Comparison of ENCODE assay signal across 9 mouse cellular contexts in the genomic region with DNA sequence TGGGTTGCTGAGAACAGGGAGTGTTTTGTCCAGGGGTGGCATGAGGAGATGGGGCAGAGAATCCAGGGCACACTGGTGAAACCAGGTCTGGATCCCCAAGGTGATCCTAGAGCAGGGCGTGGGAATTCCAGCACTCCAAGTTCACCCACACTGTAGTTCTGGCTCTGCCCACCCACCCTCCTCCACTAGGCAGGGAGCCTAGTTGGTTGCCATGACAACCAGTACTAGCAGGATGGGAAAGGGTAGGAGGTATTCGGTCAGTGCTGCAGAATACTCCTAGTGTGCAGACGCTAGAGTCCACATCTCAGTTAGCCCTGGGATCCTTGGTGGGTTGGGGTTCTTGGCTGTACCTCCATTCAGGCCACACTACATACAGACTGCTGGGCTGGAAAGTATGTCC. TPM values are rescaled to one million over a fixed set of nuclear protein-coding genes. Genes with fewer than 3 reads are reported as not detected.
DNase-seq lines count a peak whose midpoint lies in the region; ATAC-seq and TF ChIP-seq lines count a peak whose summit lies in the region.
"Had no signal": no experiment of that assay in that cellular context is flagged by ENCODE, and none has a peak within 500 bp of the region (broad histone marks: within the 10 kb centered on the region; RNA-seq: fewer than 3 reads in every experiment).

No protein-coding gene starts in this region.

- ATAC-seq in kidney, postnatal 0 days (replicated peaks; ENCODE audit: low FRiP score, low read depth) = no peak
- peak; percentile 75 for ATAC-seq in forebrain, embryonic 14.5 days

- no peak overlapping the region for H3K9ac ChIP-seq in kidney, postnatal 0 days (ENCODE audit: low read depth, low read length)
- no peak overlapping the region for H3K9ac ChIP-seq in forebrain, embryonic 14.5 days (ENCODE audit: low read length)

- H3K36me3 ChIP-seq in kidney, postnatal 0 days (ENCODE audit: insufficient read depth, low read length) = peaks cover 19% of the 10 kb centered on the region; the same call in 1 of the 2 replicates
- peaks cover 46% of the 10 kb centered on the region for H3K36me3 ChIP-seq in forebrain, embryonic 14.5 days (ENCODE audit: control insufficient read depth, insufficient read depth, low read length)

- no peaks in the 10 kb centered on the region for H3K9me3 ChIP-seq in kidney, postnatal 0 days (replicated peaks; ENCODE audit: low read length)
- H3K9me3 ChIP-seq in forebrain, embryonic 14.5 days (replicated peaks; ENCODE audit: control insufficient read depth, low read length) = no peaks in the 10 kb centered on the region

- H3K27ac ChIP-seq in kidney, postnatal 0 days = no peak overlapping the region
- no peak overlapping the region for H3K27ac ChIP-seq in forebrain, embryonic 14.5 days (ENCODE audit: low read depth, low read length)

- no peak overlapping the region for H3K4me2 ChIP-seq in kidney, postnatal 0 days (ENCODE audit: low read length)
- H3K4me2 ChIP-seq in forebrain, embryonic 14.5 days (ENCODE audit: low read length) = no peak overlapping the region

- peak; percentile 11 for DNase-seq in kidney, postnatal 0 days (ENCODE audit: low spot score)
- no peak for DNase-seq in kidney, adult 8-10 months
- peak; percentile 89 for DNase-seq in forebrain, embryonic 14.5 days (ENCODE audit: low spot score)
- peak; percentile 66 to 89 for DNase-seq in layer of hippocampus, postnatal 14 days (ENCODE audit: low spot score in 2 of 2)
- peak; percentile 89 to 90 for DNase-seq in right cerebral cortex, postnatal 10 days (ENCODE audit: low spot score in 2 of 2)
- no peak for DNase-seq in kidney, adult 18-20 months
- DNase-seq in adrenal gland, adult 18-20 months (ENCODE audit: low spot score in 2 of 2) = no peak
- DNase-seq in lung, postnatal 25 days (ENCODE audit: low spot score) = no peak

- TF ChIP-seq CTCF in kidney, postnatal 0 days (IDR thresholded peaks at IDR 0.05; ENCODE audit: low read depth) = no peak

- WGBS in kidney, postnatal 0 days = 38% methylated on average over 3 of the region's 3 CpGs
- WGBS in forebrain, embryonic 14.5 days = 20% methylated on average over 3 of the region's 3 CpGs

- H3K4me3 ChIP-seq in kidney, postnatal 0 days (replicated peaks; ENCODE audit: low read depth, low read length) = no peak overlapping the region
- H3K4me3 ChIP-seq in forebrain, embryonic 14.5 days (ENCODE audit: low read depth, low read length) = no peak overlapping the region

- no peaks in the 10 kb centered on the region for H3K4me1 ChIP-seq in kidney, postnatal 0 days (replicated peaks; ENCODE audit: insufficient read depth, low read length)
- H3K4me1 ChIP-seq in forebrain, embryonic 14.5 days (ENCODE audit: control insufficient read depth, insufficient read depth, low read length) = peaks cover 11% of the 10 kb centered on the region

- no peaks in the 10 kb centered on the region for H3K27me3 ChIP-seq in kidney, postnatal 0 days (ENCODE audit: insufficient read depth, low read length)
- no peaks in the 10 kb centered on the region for H3K27me3 ChIP-seq in forebrain, embryonic 14.5 days (replicated peaks; ENCODE audit: control insufficient read depth, insufficient read depth, low read length)

RNA-seq across cellular contexts. Expression of gene 5031439G07Rik, which starts 30.5 kb away (rescaled TPM):
- 5.8 and 10.0 TPM in 2 replicates for polyA plus RNA-seq in kidney, postnatal 0 days (2015; fragmentation: Nextera tagmentation; extraction: Ambion mirVana)
- 14.1 and 16.1 TPM in 2 replicates for polyA plus RNA-seq in forebrain, embryonic 14.5 days (2014; fragmentation: Nextera tagmentation; extraction: Ambion mirVana)
- 100 to 1,000 TPM; 114 TPM for total RNA-seq in layer of hippocampus, postnatal 14 days (2021)
- total RNA-seq in adrenal gland, adult 18-20 months (2021) = 10 to 100 TPM; 38.8 to 53.7 TPM

RNA-seq across cellular contexts. Expression of gene Nup50, which starts 34.6 kb away (rescaled TPM):
- polyA plus RNA-seq in kidney, postnatal 0 days (2015; fragmentation: Nextera tagmentation; extraction: Ambion mirVana) = 22.4 and 26.3 TPM in 2 replicates
- 28.3 and 33.3 TPM in 2 replicates for polyA plus RNA-seq in forebrain, embryonic 14.5 days (2014; fragmentation: Nextera tagmentation; extraction: Ambion mirVana)
- total RNA-seq in layer of hippocampus, postnatal 14 days (2021) = 10 to 100 TPM; 30.6 to 32.8 TPM
- total RNA-seq in adrenal gland, adult 18-20 months (2021) = 10 to 100 TPM; 41.0 to 45.8 TPM

RNA-seq across cellular contexts. Expression of gene Gm29666, which starts 38.0 kb away (rescaled TPM):
- polyA plus RNA-seq in kidney, postnatal 0 days (2015; fragmentation: Nextera tagmentation; extraction: Ambion mirVana) = 0.25 and 0.26 TPM in 2 replicates
- polyA plus RNA-seq in forebrain, embryonic 14.5 days (2014; fragmentation: Nextera tagmentation; extraction: Ambion mirVana) = 0.30 and 0.40 TPM in 2 replicates
- total RNA-seq in layer of hippocampus, postnatal 14 days (2021) = 1 to 10 TPM; 1.0 to 1.1 TPM
- under 1 TPM; 0.16 to 0.17 TPM for total RNA-seq in adrenal gland, adult 18-20 months (2021)

RNA-seq across cellular contexts. Expression of gene Upk3a, which starts 59.1 kb away (rescaled TPM):
- 73.7 and 104 TPM in 2 replicates for polyA plus RNA-seq in kidney, postnatal 0 days (2015; fragmentation: Nextera tagmentation; extraction: Ambion mirVana)
- 1.1 and 1.3 TPM in 2 replicates for polyA plus RNA-seq in forebrain, embryonic 14.5 days (2014; fragmentation: Nextera tagmentation; extraction: Ambion mirVana)
- total RNA-seq in layer of hippocampus, postnatal 14 days (2021) = not detected
- not detected for total RNA-seq in adrenal gland, adult 18-20 months (2021)
- total RNA-seq: megakaryocyte, adult 5-6 weeks had no signal

Comparison
In these comparisons a context has a peak if more than half of its experiments do, and no peak if none do; other contexts are left out.
1. DNase-seq: peak in kidney, postnatal 0 days (single experiment), forebrain, embryonic 14.5 days (single experiment), layer of hippocampus, postnatal 14 days (2 of 2) and right cerebral cortex, postnatal 10 days (2 of 2); none in kidney, adult 8-10 months (0 of 2), kidney, adult 18-20 months (single experiment), adrenal gland, adult 18-20 months (0 of 2) and lung, postnatal 25 days (single experiment).